Mouse (Mus musculus) ES-E14 (cell line): Measurements from ENCODE around the gene Pam. TPM values are rescaled to one million over a fixed set of nuclear protein-coding genes. Genes with fewer than 3 reads are reported as not detected.

Experiments used
- DNase-seq: peaks from one replicate; pipeline ENCODE4 v3.0.0-alpha.2; 2013; ENCODE audit warnings: low read depth, low spot score
- H3K27ac ChIP-seq: 2 replicates; pipeline ENCODE4 v1.5.1; 2012; ENCODE audit warnings: low read depth, mild to moderate bottlenecking, low read length, moderate library complexity, mixed read lengths; ENCODE audit not compliant: poor library complexity, insufficient read depth, severe bottlenecking
- H3K36me3 ChIP-seq: 2 replicates; pipeline ENCODE4 v1.6.1; 2012; ENCODE audit warnings: mild to moderate bottlenecking, low read length, moderate library complexity, mixed read lengths; ENCODE audit not compliant: control insufficient read depth, poor library complexity, insufficient read depth, severe bottlenecking
- H3K4me1 ChIP-seq, 2 experiments: fragments of 150-350 bp in 1 of 2; sonication (generic) in 1 of 2; 2 replicates each; pipeline ENCODE4 v1.6.1; 2012; ENCODE audit warnings: low read length in 2 of 2, mild to moderate bottlenecking in 1 of 2, mixed read lengths in 1 of 2; ENCODE audit not compliant: control insufficient read depth in 2 of 2, insufficient read depth in 2 of 2, poor library complexity in 1 of 2
- H3K4me3 ChIP-seq, 2 experiments: fragments of 150-350 bp in 1 of 2; sonication (generic) in 1 of 2; 2 replicates each; pipeline ENCODE4 v1.5.1; 2012; ENCODE audit warnings: low read length in 2 of 2, low read depth in 1 of 2, mild to moderate bottlenecking in 1 of 2, mixed read lengths in 1 of 2; ENCODE audit not compliant: insufficient read depth in 1 of 2, poor library complexity in 1 of 2, severe bottlenecking in 1 of 2
- H3K9ac ChIP-seq: 2 replicates; pipeline ENCODE4 v1.6.1; 2012; ENCODE audit warnings: low read depth, mild to moderate bottlenecking, low read length, mixed read lengths; ENCODE audit not compliant: poor library complexity, insufficient read depth, severe bottlenecking
- H3K9me3 ChIP-seq: fragments of 150-350 bp; sonication (generic); 2 replicates; pipeline ENCODE4 v1.6.1; 2012; ENCODE audit warnings: low read depth, mild to moderate bottlenecking, low read length; ENCODE audit not compliant: control insufficient read depth, insufficient read depth
- CHD2 ChIP-seq: IDR thresholded peaks from 2 replicates; pipeline ENCODE4 v1.6.1; 2014; ENCODE audit warnings: mild to moderate bottlenecking, low read depth, low read length, inconsistent platforms
- HCFC1 ChIP-seq: IDR thresholded peaks from 2 replicates; pipeline ENCODE4 v1.6.1; 2012; ENCODE audit warnings: low read length, inconsistent platforms, borderline replicate concordance; ENCODE audit not compliant: insufficient read depth
- MAFK ChIP-seq: IDR thresholded peaks from 2 replicates; pipeline ENCODE4 v1.6.1; 2014; ENCODE audit warnings: mild to moderate bottlenecking, low read depth, low read length, inconsistent platforms; ENCODE audit not compliant: insufficient read depth
- ZC3H11A ChIP-seq: IDR thresholded peaks from 2 replicates; pipeline ENCODE4 v1.6.1; 2012; ENCODE audit warnings: low read depth, mild to moderate bottlenecking, inconsistent platforms, low read length, borderline replicate concordance
- ZNF384 ChIP-seq: IDR thresholded peaks from 2 replicates; pipeline ENCODE4 v1.6.1; 2012; ENCODE audit warnings: low read depth, low read length, inconsistent platforms
- in situ Hi-C, 2 experiments: fragments of 600-800 bp; cut with MboI; formaldehyde crosslinking; loops; one replicate each; pipeline ENCODE4 v1.15.1; 2025; ENCODE audit warnings: low sequenced_read_pairs in 2 of 2, inconsistent platforms in 1 of 2; ENCODE audit not compliant: unreplicated experiment in 2 of 2
- total RNA-seq: library from RNA; depleted of rRNA; stranded (reverse); fragments of 300-350 nt; gene quantifications from 2 replicates; pipeline ENCODE4 v1.2.3, GENCODE M21; 2012

The Pam gene
- total RNA-seq, 1 experiment = 16.0 TPM

GRCm38 (mm10) chr1:98070743-98071325 lies 24.6 kb downstream of the Pam start:
- no peak overlapping the region for H3K4me3 ChIP-seq
- DNase-seq = no peak
- H3K9me3 ChIP-seq = no peaks in the 10 kb centered on the region
- TF ChIP-seq ZC3H11A (no peak), HCFC1 (no peak), MAFK (no peak), CHD2 (no peak), ZNF384 (no peak)
- H3K9ac ChIP-seq = no peak overlapping the region
- H3K27ac ChIP-seq = no peak overlapping the region
- peaks cover 3 to 5% of the 10 kb centered on the region in 2 experiments for H3K4me1 ChIP-seq
- H3K36me3 ChIP-seq = no peaks in the 10 kb centered on the region
- in situ Hi-C loops = no loop called here

GRCm38 (mm10) chr1:98068177-98068576 lies 27.3 kb downstream of the Pam start:
- Histone ChIP-seq H3K27ac (no peak overlapping the region), H3K9me3 (no peaks in the 10 kb centered on the region), H3K4me3 (no peak overlapping the region), H3K4me1 (peaks cover 3% of the 10 kb centered on the region in 2 experiments), H3K36me3 (no peaks in the 10 kb centered on the region), H3K9ac (no peak overlapping the region)
- in situ Hi-C loops = no loop called here
- TF ChIP-seq ZC3H11A = no peak
- TF ChIP-seq MAFK = no peak
- no peak for TF ChIP-seq ZNF384
- TF ChIP-seq CHD2 = no peak
- TF ChIP-seq HCFC1 = no peak
- no peak for DNase-seq

GRCm38 (mm10) chr1:98062074-98062473 lies 33.4 kb downstream of the Pam start:
- no peak for TF ChIP-seq HCFC1
- no peak for TF ChIP-seq MAFK
- TF ChIP-seq ZC3H11A = no peak
- H3K36me3 ChIP-seq = no peaks in the 10 kb centered on the region
- no peaks in the 10 kb centered on the region for H3K4me1 ChIP-seq
- H3K9ac ChIP-seq = no peak overlapping the region
- in situ Hi-C loops = no loop called here
- no peaks in the 10 kb centered on the region for H3K9me3 ChIP-seq
- no peak overlapping the region for H3K4me3 ChIP-seq
- no peak for DNase-seq
- H3K27ac ChIP-seq = no peak overlapping the region

- Histone ChIP-seq H3K9me3 (no peaks in the 10 kb centered on the region), H3K4me3 (no peak overlapping the region), H3K36me3 (no peaks in the 10 kb centered on the region), H3K4me1 (no peaks in the 10 kb centered on the region; a peak in 1 of 4 replicates), H3K27ac (no peak overlapping the region), H3K9ac (no peak overlapping the region)
- no peak for DNase-seq
- in situ Hi-C loops = no loop called here
- TF ChIP-seq ZC3H11A (no peak), CHD2 (no peak), MAFK (no peak), HCFC1 (no peak), ZNF384 (no peak)
Observed at GRCm38 (mm10) chr1:98059401-98059800, 36.0 kb downstream of the Pam start.
